Mouse (Mus musculus) brain, adult 10 weeks (tissue): ENCODE measurements around the gene Skint8. TPM values are rescaled to one million over a fixed set of nuclear protein-coding genes. Genes with fewer than 3 reads are reported as not detected.

ENCODE experiments used
- polyA plus RNA-seq: library from polyadenylated mRNA; stranded (reverse); fragments of 350-450 nt; fragmentation: Illumina TruSeq; extraction: RNeasy Lipid Tissue Mini Kit (QIAGEN cat#74804); gene quantifications from one replicate; pipeline ENCODE4 v1.2.3, GENCODE M21; 2015; ENCODE audit warnings: low read depth, low replicate concordance

The Skint8 gene
- polyA plus RNA-seq, result not detected

DNA sequence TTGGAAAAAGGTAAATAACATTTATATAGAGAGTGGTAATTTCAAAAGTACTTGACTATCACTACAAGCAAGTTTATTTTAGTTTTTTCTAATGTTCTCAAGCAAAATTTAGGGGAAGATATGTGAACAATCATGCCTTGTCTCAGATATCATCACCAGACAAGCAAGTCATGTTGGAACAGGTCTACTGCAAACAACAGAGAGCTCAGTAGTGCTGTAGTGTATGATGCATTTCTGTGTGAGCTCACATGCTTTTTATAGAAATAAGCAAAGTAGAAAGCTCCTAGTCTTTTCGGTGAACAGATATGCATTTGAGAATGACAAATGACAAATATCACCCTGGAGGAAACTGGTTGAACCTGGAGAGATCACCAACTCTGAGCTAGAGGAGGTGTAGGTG, at the start of gene Skint8:
TSS of gene Skint8 (plus strand) at position 301 of the 400 bp plus-strand sequence.

DNA sequence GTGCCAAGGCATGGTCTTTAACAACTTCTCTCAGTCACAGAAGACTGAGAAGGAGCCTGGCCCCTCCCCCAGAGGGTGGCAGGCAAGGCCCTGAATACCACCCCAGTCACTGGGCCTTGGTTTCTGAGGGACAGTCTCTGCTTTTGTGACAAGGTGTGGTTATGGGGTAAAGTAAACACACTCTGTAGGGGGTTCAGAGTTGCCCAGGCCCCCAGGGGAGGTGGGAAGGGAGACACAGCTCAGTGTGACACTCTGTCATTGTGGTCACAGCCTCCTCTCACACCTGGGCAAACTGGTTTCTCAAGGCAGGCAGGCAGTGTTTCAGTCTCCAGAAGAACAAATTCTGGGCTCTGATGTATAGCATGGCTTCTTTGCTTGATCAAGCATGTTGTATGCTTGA, 16.4 kb upstream of the Skint8 start, which contains the start of gene Slc5a9:
TSS of gene Slc5a9 (minus strand) at position 144 of the 400 bp plus-strand sequence.

DNA sequence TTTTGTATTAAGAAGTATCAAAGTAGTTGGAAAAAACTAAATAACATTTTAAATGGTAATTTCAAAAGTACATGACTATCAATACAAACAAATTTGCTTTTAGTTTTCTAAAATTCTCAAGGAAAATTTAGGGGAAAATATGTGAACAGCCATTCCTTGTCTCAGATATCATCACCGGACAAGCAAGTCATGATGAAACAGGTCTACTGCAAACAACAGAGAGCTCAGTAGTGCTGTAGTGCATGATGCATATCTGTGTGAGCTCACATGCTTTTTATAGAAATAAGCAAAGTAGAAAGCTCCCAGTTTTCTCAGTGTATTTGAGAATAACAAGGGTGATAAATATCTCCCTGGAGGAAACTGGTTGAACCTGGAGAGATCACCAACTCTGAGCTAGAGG, 53.4 kb downstream of the Skint8 start, which contains the start of gene Skint7:
TSS of gene Skint7 (plus strand) at position 301 of the 400 bp plus-strand sequence.

Other genes with a start within 250 kb of the Skint8 start
- 5.4 TPM for gene Spata6, start 199.4 kb upstream of the Skint8 start, polyA plus RNA-seq
- not detected for gene Slc5a9, start 16.5 kb upstream of the Skint8 start, polyA plus RNA-seq
- not detected for gene Skint7, start 53.5 kb downstream of the Skint8 start, polyA plus RNA-seq
- not detected for gene Skint1, start 86.9 kb downstream of the Skint8 start, polyA plus RNA-seq
- gene Skint4, start 152.6 kb downstream of the Skint8 start, polyA plus RNA-seq, result not detected